Mouse (Mus musculus) forebrain, embryonic 16.5 days (tissue): ENCODE results near the gene Bin2. TPM values are rescaled to one million over a fixed set of nuclear protein-coding genes. Genes with fewer than 3 reads are reported as not detected.

Source experiments
- ATAC-seq: fragments of 200-750 bp; cut with Nextera tagmentation; 2 replicates; pipeline ENCODE4 v1.8.0; 2017; ENCODE audit warnings: mild to moderate bottlenecking, moderate library complexity
- H3K27ac ChIP-seq: fragments of 300-500 bp; sonication (generic); 2 replicates; pipeline ENCODE4 v1.5.1; 2014; ENCODE audit warnings: low read length, control low read depth
- H3K27me3 ChIP-seq: fragments of 300-500 bp; sonication (generic); replicated peaks from 2 replicates; pipeline ENCODE4 v1.6.1; 2014; ENCODE audit warnings: low read length; ENCODE audit not compliant: control insufficient read depth, insufficient read depth
- H3K36me3 ChIP-seq: fragments of 300-500 bp; sonication (generic); 2 replicates; pipeline ENCODE4 v1.6.1; 2014; ENCODE audit not compliant: control insufficient read depth, insufficient read depth
- H3K4me1 ChIP-seq: fragments of 300-500 bp; sonication (generic); replicated peaks from 2 replicates; pipeline ENCODE4 v1.6.1; 2014; ENCODE audit warnings: low read length; ENCODE audit not compliant: control insufficient read depth, insufficient read depth
- H3K4me2 ChIP-seq: fragments of 300-500 bp; sonication (generic); 2 replicates; pipeline ENCODE4 v1.6.1; 2014; ENCODE audit warnings: mild to moderate bottlenecking, low read length, control low read depth
- H3K4me3 ChIP-seq: fragments of 300-500 bp; sonication (generic); replicated peaks from 2 replicates; pipeline ENCODE4 v1.5.1; 2014; ENCODE audit warnings: mild to moderate bottlenecking, low read length, control low read depth
- H3K9ac ChIP-seq: fragments of 300-500 bp; sonication (generic); replicated peaks from 2 replicates; pipeline ENCODE4 v1.6.1; 2014; ENCODE audit warnings: low read depth, low read length, control low read depth
- H3K9me3 ChIP-seq: fragments of 300-500 bp; sonication (generic); 2 replicates; pipeline ENCODE4 v1.6.1; 2016; ENCODE audit warnings: low read length; ENCODE audit not compliant: control insufficient read depth
- WGBS: fragments of 180-500 bp; shearing (Covaris S2); extraction: QIAGEN DNeasy Blood & Tissue Kit; methylation state at CpG from one replicate; pipeline ENCODE4 v1.1.7; 2014; 5-methylcytosine and 5-hydroxymethylcytosine counted together
- polyA plus RNA-seq: library from polyadenylated mRNA; unstranded; fragments of >200 nt; fragmentation: Nextera tagmentation; extraction: Ambion mirVana; gene quantifications from 2 replicates; pipeline ENCODE4 v1.2.1, GENCODE M21; 2015

The Bin2 gene
- polyA plus RNA-seq, 1 experiment from 2014 or later: 0.65 TPM

- H3K27me3 ChIP-seq: no peaks in the 10 kb centered on the region
- H3K4me1 ChIP-seq: no peaks in the 10 kb centered on the region
- H3K9ac ChIP-seq: no peak overlapping the region
- no peaks in the 10 kb centered on the region for H3K9me3 ChIP-seq
- H3K27ac ChIP-seq: no peak overlapping the region
- no peak overlapping the region for H3K4me3 ChIP-seq
- 16% methylated on average over 7 of the region's 7 CpGs for WGBS
- no peak overlapping the region for H3K4me2 ChIP-seq
- ATAC-seq: no peak
- no peaks in the 10 kb centered on the region for H3K36me3 ChIP-seq
Observed at GRCm38 (mm10) chr15:100666219-100666696, 3.1 kb downstream of the Bin2 start.

- Histone ChIP-seq H3K4me2 (no peak overlapping the region), H3K9ac (no peak overlapping the region), H3K27me3 (no peaks in the 10 kb centered on the region), H3K4me3 (no peak overlapping the region), H3K9me3 (no peaks in the 10 kb centered on the region), H3K36me3 (no peaks in the 10 kb centered on the region), H3K27ac (no peak overlapping the region), H3K4me1 (no peaks in the 10 kb centered on the region)
- WGBS: 43% methylated on average over 9 of the region's 9 CpGs
- ATAC-seq: no peak
Observed at GRCm38 (mm10) chr15:100665411-100666218, 3.7 kb downstream of the Bin2 start.

GRCm38 (mm10) chr15:100664813-100665274 is 4.5 kb downstream of the Bin2 start:
- WGBS: 85% methylated on average over 9 of the region's 9 CpGs
- no peak for ATAC-seq
- Histone ChIP-seq H3K27ac (no peak overlapping the region), H3K4me3 (no peak overlapping the region), H3K9ac (no peak overlapping the region), H3K27me3 (no peaks in the 10 kb centered on the region), H3K36me3 (no peaks in the 10 kb centered on the region), H3K4me1 (no peaks in the 10 kb centered on the region), H3K4me2 (no peak overlapping the region), H3K9me3 (no peaks in the 10 kb centered on the region)

GRCm38 (mm10) chr15:100660805-100661204 is 8.5 kb downstream of the Bin2 start:
- WGBS: 88% methylated on average over 5 of the region's 5 CpGs
- no peak for ATAC-seq
- Histone ChIP-seq H3K36me3 (no peaks in the 10 kb centered on the region), H3K9me3 (no peaks in the 10 kb centered on the region), H3K27me3 (no peaks in the 10 kb centered on the region), H3K4me1 (no peaks in the 10 kb centered on the region), H3K4me3 (no peak overlapping the region), H3K9ac (no peak overlapping the region), H3K27ac (no peak overlapping the region), H3K4me2 (no peak overlapping the region)

GRCm38 (mm10) chr15:100660306-100660705 is 9.0 kb downstream of the Bin2 start:
- WGBS: 74% methylated on average over 9 of the region's 9 CpGs
- no peak for ATAC-seq
- H3K36me3 ChIP-seq: no peaks in the 10 kb centered on the region
- no peaks in the 10 kb centered on the region for H3K27me3 ChIP-seq
- H3K27ac ChIP-seq: no peak overlapping the region
- no peak overlapping the region for H3K9ac ChIP-seq
- H3K4me2 ChIP-seq: no peak overlapping the region
- no peaks in the 10 kb centered on the region for H3K4me1 ChIP-seq
- no peaks in the 10 kb centered on the region for H3K9me3 ChIP-seq
- no peak overlapping the region for H3K4me3 ChIP-seq

GRCm38 (mm10) chr15:100655201-100655600 is 14.2 kb downstream of the Bin2 start:
- WGBS: 86% methylated on average over 5 of the region's 5 CpGs

GRCm38 (mm10) chr15:100654271-100654670 is 15.1 kb downstream of the Bin2 start:
- Histone ChIP-seq H3K4me1 (no peaks in the 10 kb centered on the region), H3K9ac (no peak overlapping the region), H3K27ac (no peak overlapping the region), H3K9me3 (no peaks in the 10 kb centered on the region), H3K27me3 (no peaks in the 10 kb centered on the region), H3K4me3 (no peak overlapping the region), H3K4me2 (no peak overlapping the region), H3K36me3 (no peaks in the 10 kb centered on the region)
- 74% methylated on average over 1 of the region's 1 CpGs for WGBS
- no peak for ATAC-seq

More at GRCm38 (mm10) chr15:100655201-100655600, 14.2 kb downstream of the Bin2 start:
- no peaks in the 10 kb centered on the region for H3K9me3 ChIP-seq
- H3K27ac ChIP-seq: no peak overlapping the region
- H3K9ac ChIP-seq: no peak overlapping the region
- no peaks in the 10 kb centered on the region for H3K36me3 ChIP-seq
- no peak overlapping the region for H3K4me2 ChIP-seq
- H3K4me1 ChIP-seq: no peaks in the 10 kb centered on the region
- ATAC-seq: no peak
- no peaks in the 10 kb centered on the region for H3K27me3 ChIP-seq
- no peak overlapping the region for H3K4me3 ChIP-seq

- WGBS: 87% methylated on average over 9 of the region's 9 CpGs
- H3K4me1 ChIP-seq: no peaks in the 10 kb centered on the region
- no peaks in the 10 kb centered on the region for H3K27me3 ChIP-seq
- no peak overlapping the region for H3K27ac ChIP-seq
- H3K4me2 ChIP-seq: no peak overlapping the region
- H3K9me3 ChIP-seq: no peaks in the 10 kb centered on the region
- ATAC-seq: no peak
- no peak overlapping the region for H3K4me3 ChIP-seq
- H3K36me3 ChIP-seq: no peaks in the 10 kb centered on the region
- H3K9ac ChIP-seq: no peak overlapping the region
Observed at GRCm38 (mm10) chr15:100651610-100652009, 17.7 kb downstream of the Bin2 start.

- H3K27ac ChIP-seq: no peak overlapping the region
- ATAC-seq: no peak
- WGBS: 87% methylated on average over 10 of the region's 10 CpGs
- H3K4me1 ChIP-seq: no peaks in the 10 kb centered on the region
- H3K27me3 ChIP-seq: no peaks in the 10 kb centered on the region
- no peak overlapping the region for H3K4me3 ChIP-seq
- H3K9ac ChIP-seq: no peak overlapping the region
- H3K9me3 ChIP-seq: no peaks in the 10 kb centered on the region
- no peak overlapping the region for H3K4me2 ChIP-seq
- H3K36me3 ChIP-seq: no peaks in the 10 kb centered on the region
Observed at GRCm38 (mm10) chr15:100650111-100650510, 19.2 kb downstream of the Bin2 start.
